Mouse (Mus musculus) midbrain, postnatal 0 days (tissue): ENCODE results near the gene Grid2. TPM values are rescaled to one million over a fixed set of nuclear protein-coding genes. Genes with fewer than 3 reads are reported as not detected.

Experiments
- ATAC-seq: fragments of 200-750 bp; cut with Nextera tagmentation; 2 replicates; pipeline ENCODE4 v1.8.0; 2017; ENCODE audit warnings: moderate number of reproducible peaks, mild to moderate bottlenecking, moderate TSS enrichment, moderate library complexity; ENCODE audit not compliant: low FRiP score
- DNase-seq: peaks from one replicate; pipeline ENCODE4 v3.0.0-alpha.2; 2015; ENCODE audit warnings: low spot score
- H3K27ac ChIP-seq: fragments of 300-500 bp; sonication (generic); 2 replicates; pipeline ENCODE4 v1.5.1; 2014; ENCODE audit warnings: low read depth, mild to moderate bottlenecking, low read length, mixed read lengths
- H3K27me3 ChIP-seq: fragments of 300-500 bp; sonication (generic); 2 replicates; pipeline ENCODE4 v1.6.1; 2014; ENCODE audit warnings: low read length, control low read depth, mixed read lengths; ENCODE audit not compliant: insufficient read depth
- H3K36me3 ChIP-seq: fragments of 300-500 bp; sonication (generic); 2 replicates; pipeline ENCODE4 v1.6.1; 2014; ENCODE audit warnings: low read length, control low read depth, mixed read lengths; ENCODE audit not compliant: insufficient read depth
- H3K4me1 ChIP-seq: fragments of 300-500 bp; sonication (generic); 2 replicates; pipeline ENCODE4 v1.6.1; 2014; ENCODE audit warnings: mild to moderate bottlenecking, control low read depth, antibody characterized with exemption, low read length, mixed read lengths; ENCODE audit not compliant: insufficient read depth
- H3K4me2 ChIP-seq: fragments of 300-500 bp; sonication (generic); 2 replicates; pipeline ENCODE4 v1.6.1; 2014; ENCODE audit warnings: low read depth, mild to moderate bottlenecking, low read length, mixed read lengths; ENCODE audit not compliant: poor library complexity, severe bottlenecking
- H3K4me3 ChIP-seq: fragments of 300-500 bp; sonication (generic); 2 replicates; pipeline ENCODE4 v1.5.1; 2014; ENCODE audit warnings: low read depth, mild to moderate bottlenecking, low read length, moderate library complexity
- H3K9ac ChIP-seq: fragments of 300-500 bp; sonication (generic); replicated peaks from 2 replicates; pipeline ENCODE4 v1.6.1; 2014; ENCODE audit warnings: mild to moderate bottlenecking, low read length, moderate library complexity, mixed read lengths; ENCODE audit not compliant: poor library complexity, severe bottlenecking
- H3K9me3 ChIP-seq: fragments of 300-500 bp; sonication (generic); 2 replicates; pipeline ENCODE4 v1.6.1; 2016; ENCODE audit warnings: low read length, control low read depth
- CTCF ChIP-seq: IDR thresholded peaks from 2 replicates; pipeline ENCODE4 v1.5.1; 2016; ENCODE audit warnings: antibody characterized with exemption, mild to moderate bottlenecking
- WGBS: fragments of 180-500 bp; shearing (Covaris S2); extraction: QIAGEN DNeasy Blood & Tissue Kit; methylation state at CpG from one replicate; pipeline ENCODE4 v1.1.7; 2014; 5-methylcytosine and 5-hydroxymethylcytosine counted together
- polyA plus RNA-seq: library from polyadenylated mRNA; unstranded; fragments of >200 nt; fragmentation: Nextera tagmentation; extraction: Ambion mirVana; gene quantifications from 2 replicates; pipeline ENCODE4 v1.2.1, GENCODE M21; 2015
- total RNA-seq: library from RNA; depleted of rRNA; stranded (reverse); fragments of >200 nt; gene quantifications from 2 replicates; pipeline ENCODE4 v1.2.3, GENCODE M21; 2014

Gene Grid2
- total and polyA plus RNA-seq, 2 experiments from 2014 or later, result 15.3 to 44.8 TPM

- H3K4me2 ChIP-seq, result no peak overlapping the region
- H3K9me3 ChIP-seq, result no peaks in the 10 kb centered on the region
- no peak overlapping the region for H3K27ac ChIP-seq
- peaks cover 9% of the 10 kb centered on the region; the same call in 1 of the 2 replicates for H3K4me1 ChIP-seq
- ATAC-seq (peak; percentile 69), DNase-seq (peak; percentile 53)
- H3K4me3 ChIP-seq, result no peak overlapping the region
- H3K36me3 ChIP-seq, result no peaks in the 10 kb centered on the region
- 64% methylated on average over 6 of the region's 6 CpGs for WGBS
- no peak overlapping the region for H3K9ac ChIP-seq
- no peaks in the 10 kb centered on the region for H3K27me3 ChIP-seq
- TF ChIP-seq CTCF, result no peak
Observed at GRCm38 (mm10) chr6:63964269-63964668, 708.6 kb downstream of the Grid2 start.

GRCm38 (mm10) chr6:63964735-63965134 is 709.1 kb downstream of the Grid2 start:
- Histone ChIP-seq H3K4me2 (no peak overlapping the region), H3K4me1 (peaks cover 9% of the 10 kb centered on the region; the same call in 1 of the 2 replicates), H3K27me3 (no peaks in the 10 kb centered on the region), H3K9ac (no peak overlapping the region), H3K4me3 (no peak overlapping the region), H3K36me3 (no peaks in the 10 kb centered on the region), H3K27ac (no peak overlapping the region), H3K9me3 (no peaks in the 10 kb centered on the region)
- no peak for TF ChIP-seq CTCF
- ATAC-seq (0 out of 2 replicates have a peak, but pooled peaks have one; percentile 54), DNase-seq (peak; percentile 61)
- WGBS, result 48% methylated on average over 2 of the region's 2 CpGs

GRCm38 (mm10) chr6:64046084-64046483 is 790.4 kb downstream of the Grid2 start:
- H3K27me3 ChIP-seq, result no peaks in the 10 kb centered on the region
- H3K36me3 ChIP-seq, result no peaks in the 10 kb centered on the region
- no peaks in the 10 kb centered on the region for H3K9me3 ChIP-seq
- H3K4me1 ChIP-seq, result no peaks in the 10 kb centered on the region
- H3K27ac ChIP-seq, result no peak overlapping the region
- no peak overlapping the region for H3K4me2 ChIP-seq
- DNase-seq (no peak), ATAC-seq (no peak)
- no peak overlapping the region for H3K9ac ChIP-seq
- WGBS, result 77% methylated on average over 2 of the region's 2 CpGs
- H3K4me3 ChIP-seq, result no peak overlapping the region
- no peak for TF ChIP-seq CTCF

GRCm38 (mm10) chr6:64046732-64047131 is 791.1 kb downstream of the Grid2 start:
- Histone ChIP-seq H3K27me3 (no peaks in the 10 kb centered on the region), H3K27ac (no peak overlapping the region), H3K4me2 (no peak overlapping the region), H3K9ac (no peak overlapping the region), H3K9me3 (no peaks in the 10 kb centered on the region), H3K36me3 (no peaks in the 10 kb centered on the region), H3K4me1 (no peaks in the 10 kb centered on the region), H3K4me3 (no peak overlapping the region)
- DNase-seq (no peak), ATAC-seq (no peak)
- no peak for TF ChIP-seq CTCF
- 87% methylated on average over 1 of the region's 1 CpGs for WGBS

- Histone ChIP-seq H3K27ac (no peak overlapping the region), H3K4me2 (no peak overlapping the region), H3K9ac (no peak overlapping the region), H3K27me3 (no peaks in the 10 kb centered on the region), H3K4me3 (no peak overlapping the region), H3K9me3 (no peaks in the 10 kb centered on the region), H3K36me3 (no peaks in the 10 kb centered on the region), H3K4me1 (no peaks in the 10 kb centered on the region)
- 90% methylated on average over 5 of the region's 5 CpGs for WGBS
- TF ChIP-seq CTCF, result no peak
- no peak for ATAC-seq
- peak; percentile 3 for DNase-seq
Observed at GRCm38 (mm10) chr6:64047950-64048349, 792.3 kb downstream of the Grid2 start.

- no peak overlapping the region for H3K27ac ChIP-seq
- 18% methylated on average over 7 of the region's 7 CpGs for WGBS
- no peak for TF ChIP-seq CTCF
- no peak overlapping the region for H3K4me3 ChIP-seq
- peak overlapping the region; percentile 0; the same call in 1 of the 2 replicates for H3K4me2 ChIP-seq
- peak; percentile 40 for DNase-seq
- peak; percentile 74; the same call in 1 of the 2 replicates for ATAC-seq
- no peaks in the 10 kb centered on the region for H3K4me1 ChIP-seq
- H3K9ac ChIP-seq, result no peak overlapping the region
- H3K9me3 ChIP-seq, result no peaks in the 10 kb centered on the region
- no peaks in the 10 kb centered on the region for H3K27me3 ChIP-seq
- H3K36me3 ChIP-seq, result no peaks in the 10 kb centered on the region
Observed at GRCm38 (mm10) chr6:64063858-64064257, 808.2 kb downstream of the Grid2 start.
